Mouse (Mus musculus): ENCODE results near the gene Dpf2.

GRCm38 (mm10) chr19:5868096-5868495, 44.7 kb downstream of the Dpf2 start:
- no peak for TF ChIP-seq POLR2A (IDR thresholded peaks at IDR 0.05; ENCODE audit: low read depth, low read length)
- TF ChIP-seq CTCF (conservative IDR thresholded peaks at IDR 0.05; ENCODE audit: insufficient read depth, insufficient read length, low read depth, low read length) = no peak
